Mouse (Mus musculus) midbrain, embryonic 14.5 days (tissue): Measurements from ENCODE around the gene Ankrd55. TPM values are rescaled to one million over a fixed set of nuclear protein-coding genes. Genes with fewer than 3 reads are reported as not detected.
"Not testable (repeated sequence)": the region's sequence is repeated elsewhere in the genome, so short reads cannot be mapped to it uniquely, and the experiment has no call there.

ENCODE experiments used
- ATAC-seq: fragments of 200-750 bp; cut with Nextera tagmentation; 2 replicates; pipeline ENCODE4 v1.8.0; 2017; ENCODE audit warnings: moderate number of reproducible peaks, moderate library complexity; ENCODE audit not compliant: low FRiP score, low TSS enrichment
- DNase-seq: peaks from one replicate; pipeline ENCODE4 v3.0.0-alpha.2; 2015
- H3K27ac ChIP-seq: fragments of 300-500 bp; sonication (generic); replicated peaks from 2 replicates; pipeline ENCODE4 v1.5.1; 2014; ENCODE audit warnings: mild to moderate bottlenecking, low read depth, low read length, moderate library complexity
- H3K27me3 ChIP-seq: fragments of 300-500 bp; sonication (generic); 2 replicates; pipeline ENCODE4 v1.6.1; 2014; ENCODE audit warnings: low read length, control low read depth, mixed read lengths; ENCODE audit not compliant: control insufficient read depth, insufficient read depth
- H3K36me3 ChIP-seq: fragments of 300-500 bp; sonication (generic); 2 replicates; pipeline ENCODE4 v1.6.1; 2014; ENCODE audit warnings: low read length, control low read depth; ENCODE audit not compliant: control insufficient read depth, insufficient read depth
- H3K4me1 ChIP-seq: fragments of 300-500 bp; sonication (generic); 2 replicates; pipeline ENCODE4 v1.6.1; 2014; ENCODE audit warnings: mild to moderate bottlenecking, antibody characterized with exemption, low read length, control low read depth; ENCODE audit not compliant: control insufficient read depth, insufficient read depth
- H3K4me2 ChIP-seq: fragments of 300-500 bp; sonication (generic); 2 replicates; pipeline ENCODE4 v1.6.1; 2014; ENCODE audit warnings: mild to moderate bottlenecking, low read length, moderate library complexity
- H3K4me3 ChIP-seq: fragments of 300-500 bp; sonication (generic); replicated peaks from 2 replicates; pipeline ENCODE4 v1.5.1; 2014; ENCODE audit warnings: low read depth, low read length
- H3K9ac ChIP-seq: fragments of 300-500 bp; sonication (generic); replicated peaks from 2 replicates; pipeline ENCODE4 v1.6.1; 2014; ENCODE audit warnings: mild to moderate bottlenecking, low read length, moderate library complexity
- H3K9me3 ChIP-seq: fragments of 300-500 bp; sonication (generic); 2 replicates; pipeline ENCODE4 v1.6.1; 2016; ENCODE audit warnings: low read length, control low read depth, mixed read lengths; ENCODE audit not compliant: control insufficient read depth
- WGBS: fragments of 180-500 bp; shearing (Covaris S2); extraction: QIAGEN DNeasy Blood & Tissue Kit; methylation state at CpG from one replicate; pipeline ENCODE4 v1.1.7; 2014; 5-methylcytosine and 5-hydroxymethylcytosine counted together
- polyA plus RNA-seq: library from polyadenylated mRNA; unstranded; fragments of >200 nt; fragmentation: Nextera tagmentation; extraction: Ambion mirVana; gene quantifications from 2 replicates; pipeline ENCODE4 v1.2.1, GENCODE M21; 2014

The Ankrd55 gene
- polyA plus RNA-seq, 1 experiment from 2014 or later = 5.3 TPM

- 91% methylated on average over 7 of the region's 7 CpGs for whole genome bisulfite sequencing
- DNase-seq (no peak), ATAC-seq (no peak)
- no peak overlapping the region for H3K9ac ChIP-seq
- H3K4me1 ChIP-seq = no peaks in the 10 kb centered on the region
- no peaks in the 10 kb centered on the region for H3K36me3 ChIP-seq
- no peak overlapping the region for H3K4me2 ChIP-seq
- no peak overlapping the region for H3K27ac ChIP-seq
- no peak overlapping the region for H3K4me3 ChIP-seq
- H3K9me3 ChIP-seq = no peaks in the 10 kb centered on the region
- H3K27me3 ChIP-seq = no peaks in the 10 kb centered on the region
Observed at GRCm38 (mm10) chr13:112424635-112425034, 136.4 kb downstream of the Ankrd55 start.

GRCm38 (mm10) chr13:112425181-112425654 is 137.0 kb downstream of the Ankrd55 start:
- no peak overlapping the region for H3K4me3 ChIP-seq
- H3K4me2 ChIP-seq = no peak overlapping the region
- H3K4me1 ChIP-seq = no peaks in the 10 kb centered on the region
- no peak for ATAC-seq
- 59% methylated on average over 8 of the region's 8 CpGs for WGBS
- no peaks in the 10 kb centered on the region for H3K27me3 ChIP-seq
- H3K27ac ChIP-seq = no peak overlapping the region
- H3K9ac ChIP-seq = no peak overlapping the region
- DNase-seq = no peak
- no peaks in the 10 kb centered on the region for H3K36me3 ChIP-seq
- H3K9me3 ChIP-seq = no peaks in the 10 kb centered on the region

GRCm38 (mm10) chr13:112426265-112427135 is 138.2 kb downstream of the Ankrd55 start:
- WGBS = 77% methylated on average over 13 of the region's 13 CpGs
- Histone ChIP-seq H3K36me3 (no peaks in the 10 kb centered on the region), H3K27ac (no peak overlapping the region)

GRCm38 (mm10) chr13:112427136-112427470 is 138.9 kb downstream of the Ankrd55 start:
- not testable (repeated sequence) for DNase-seq, H3K9me3 ChIP-seq, H3K27ac ChIP-seq, H3K4me3 ChIP-seq, H3K4me2 ChIP-seq, H3K4me1 ChIP-seq, ATAC-seq, H3K9ac ChIP-seq, H3K27me3 ChIP-seq, H3K36me3 ChIP-seq
- 93% methylated on average over 4 of the region's 4 CpGs for WGBS

More at GRCm38 (mm10) chr13:112426265-112427135, 138.2 kb downstream of the Ankrd55 start:
- Histone ChIP-seq H3K4me2 (no peak overlapping the region), H3K4me1 (no peaks in the 10 kb centered on the region), H3K9me3 (no peaks in the 10 kb centered on the region), H3K4me3 (no peak overlapping the region), H3K27me3 (no peaks in the 10 kb centered on the region), H3K9ac (no peak overlapping the region)
- ATAC-seq (no peak), DNase-seq (no peak)

GRCm38 (mm10) chr13:112427521-112427920 is 139.3 kb downstream of the Ankrd55 start:
- no peak for ATAC-seq
- DNase-seq = no peak
- no peak overlapping the region for H3K4me2 ChIP-seq
- H3K9ac ChIP-seq = no peak overlapping the region
- H3K27me3 ChIP-seq = no peaks in the 10 kb centered on the region
- no peak overlapping the region for H3K27ac ChIP-seq
- H3K4me1 ChIP-seq = no peaks in the 10 kb centered on the region
- H3K9me3 ChIP-seq = no peaks in the 10 kb centered on the region
- no peaks in the 10 kb centered on the region for H3K36me3 ChIP-seq
- no peak overlapping the region for H3K4me3 ChIP-seq
- WGBS = 88% methylated on average over 15 of the region's 15 CpGs

DNA sequence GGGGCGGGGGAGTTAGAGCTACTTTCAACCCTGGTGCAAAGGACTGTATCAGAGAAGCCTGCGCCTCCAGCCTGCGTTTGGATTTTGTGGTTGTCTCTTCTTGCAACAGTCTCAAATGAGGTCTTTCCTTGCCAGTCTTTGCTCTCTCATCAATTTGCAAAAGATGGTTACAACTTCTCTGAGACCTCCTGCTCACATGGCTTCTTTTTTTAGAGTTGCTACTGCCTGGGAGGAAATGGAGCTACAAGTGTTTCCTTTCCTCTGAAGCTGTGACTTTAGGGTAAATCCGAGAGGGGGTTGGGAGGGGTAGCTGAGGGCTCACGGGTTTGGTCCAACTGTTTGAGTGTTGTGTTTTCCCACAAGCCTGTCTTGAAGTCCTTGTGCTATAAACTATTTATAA is 145.0 kb downstream of the Ankrd55 start:
- Histone ChIP-seq H3K9ac (no peak overlapping the region), H3K36me3 (no peaks in the 10 kb centered on the region), H3K27me3 (no peaks in the 10 kb centered on the region), H3K9me3 (no peaks in the 10 kb centered on the region), H3K4me2 (no peak overlapping the region), H3K4me3 (no peak overlapping the region), H3K4me1 (no peaks in the 10 kb centered on the region), H3K27ac (no peak overlapping the region)
- 79% methylated on average over 5 of the region's 5 CpGs for WGBS
- no peak for ATAC-seq
- DNase-seq = no peak

Other genes starting within 250 kb of the Ankrd55 start
- 9.7 and 20.7 TPM in 2 replicates for gene Il6st, start 175.6 kb downstream of the Ankrd55 start, polyA plus RNA-seq